Mouse (Mus musculus) midbrain, embryonic 15.5 days (tissue): Measurements from ENCODE around the gene Dars. TPM values are rescaled to one million over a fixed set of nuclear protein-coding genes. Genes with fewer than 3 reads are reported as not detected.

Source experiments
- ATAC-seq: fragments of 200-750 bp; cut with Nextera tagmentation; replicated peaks from 2 replicates; pipeline ENCODE4 v1.8.0; 2017; ENCODE audit warnings: moderate TSS enrichment
- H3K27ac ChIP-seq: fragments of 300-500 bp; sonication (generic); 2 replicates; pipeline ENCODE4 v1.5.1; 2015; ENCODE audit warnings: mild to moderate bottlenecking, inconsistent platforms
- H3K27me3 ChIP-seq: fragments of 300-500 bp; sonication (generic); replicated peaks from 2 replicates; pipeline ENCODE4 v1.6.1; 2015; ENCODE audit warnings: inconsistent platforms
- H3K36me3 ChIP-seq: fragments of 300-500 bp; sonication (generic); replicated peaks from 2 replicates; pipeline ENCODE4 v1.6.1; 2015; ENCODE audit warnings: inconsistent platforms
- H3K4me1 ChIP-seq: fragments of 300-500 bp; sonication (generic); 2 replicates; pipeline ENCODE4 v1.6.1; 2015; ENCODE audit warnings: inconsistent platforms
- H3K4me2 ChIP-seq: fragments of 300-500 bp; sonication (generic); 2 replicates; pipeline ENCODE4 v1.6.1; 2015; ENCODE audit warnings: inconsistent platforms, mild to moderate bottlenecking, moderate library complexity
- H3K4me3 ChIP-seq: fragments of 300-500 bp; sonication (generic); 2 replicates; pipeline ENCODE4 v1.5.1; 2015; ENCODE audit warnings: mild to moderate bottlenecking, inconsistent platforms
- H3K9ac ChIP-seq: fragments of 300-500 bp; sonication (generic); 2 replicates; pipeline ENCODE4 v1.6.1; 2015; ENCODE audit warnings: mild to moderate bottlenecking, inconsistent platforms
- H3K9me3 ChIP-seq: fragments of 300-500 bp; sonication (generic); 2 replicates; pipeline ENCODE4 v1.6.1; 2016; ENCODE audit warnings: inconsistent platforms
- WGBS: fragments of 180-500 bp; shearing (Covaris S2); methylation state at CpG from one replicate; pipeline ENCODE4 v1.1.7; 2015; ENCODE audit warnings: mixed read lengths; 5-methylcytosine and 5-hydroxymethylcytosine counted together
- polyA plus RNA-seq: library from polyadenylated mRNA; unstranded; fragments of >200 nt; fragmentation: Nextera tagmentation; extraction: Ambion mirVana; gene quantifications from 2 replicates; pipeline ENCODE4 v1.2.1, GENCODE M21; 2015

The Dars gene
- polyA plus RNA-seq, 1 experiment from 2014 or later = 106 TPM

DNA sequence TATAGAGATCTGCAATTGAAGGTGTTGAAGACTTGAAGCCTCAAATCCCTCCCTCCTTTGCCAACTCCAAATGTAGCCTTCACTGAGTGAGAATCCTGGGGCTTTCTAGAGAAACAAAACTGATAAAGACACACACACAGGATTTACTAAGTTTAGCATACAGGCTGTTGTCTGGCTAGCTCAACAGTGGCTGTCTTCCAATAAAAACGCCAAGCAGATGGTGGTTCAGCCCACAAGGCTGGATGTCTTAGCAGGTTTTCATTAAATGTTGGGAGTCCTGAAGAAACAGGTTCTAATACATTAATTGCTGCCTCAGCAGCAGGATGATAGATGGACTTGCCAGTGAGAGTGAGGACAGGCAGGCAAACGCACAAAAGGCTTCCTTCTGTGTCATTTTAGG, 56.6 kb downstream of the Dars start:
- no peaks in the 10 kb centered on the region for H3K27me3 ChIP-seq
- no peak for ATAC-seq
- no peak overlapping the region for H3K4me2 ChIP-seq
- H3K9me3 ChIP-seq = no peaks in the 10 kb centered on the region
- no peak overlapping the region for H3K27ac ChIP-seq
- H3K4me3 ChIP-seq = no peak overlapping the region
- H3K9ac ChIP-seq = no peak overlapping the region
- WGBS = 74% methylated on average over 2 of the region's 2 CpGs
- 0 out of 2 replicates have a peak, but pooled peaks cover 8% of the 10 kb centered on the region for H3K36me3 ChIP-seq
- H3K4me1 ChIP-seq = peaks cover 17% of the 10 kb centered on the region; the same call in 1 of the 2 replicates

- Histone ChIP-seq H3K9me3 (no peaks in the 10 kb centered on the region), H3K9ac (peak within 1 kb of the TSS; percentile 63), H3K27me3 (no peaks in the 10 kb centered on the region), H3K27ac (peak within 1 kb of the TSS; percentile 77), H3K4me1 (peaks cover 17% of the 10 kb centered on the region; the same call in 1 of the 2 replicates), H3K4me2 (peak within 1 kb of the TSS; percentile 88), H3K36me3 (0 out of 2 replicates have a peak, but pooled peaks cover 5% of the 10 kb centered on the region), H3K4me3 (peak within 1 kb of the TSS; percentile 98)
- 2% methylated on average over 38 of the region's 38 CpGs for WGBS
- peak; percentile 100 for ATAC-seq
Measured at GRCm38 (mm10) chr1:128359554-128360376, 57.4 kb downstream of the Dars start, which contains the start of gene Mcm6. Gene Mcm6, minus strand, starts transcription at chr1:128359664.

GRCm38 (mm10) chr1:128358916-128359553, 58.1 kb downstream of the Dars start:
- ATAC-seq = peak; percentile 85
- Histone ChIP-seq H3K27ac (peak overlapping the region; percentile 77), H3K9ac (peak overlapping the region; percentile 63), H3K9me3 (no peaks in the 10 kb centered on the region), H3K4me3 (peak overlapping the region; percentile 98), H3K4me1 (peaks cover 17% of the 10 kb centered on the region; the same call in 1 of the 2 replicates), H3K36me3 (0 out of 2 replicates have a peak, but pooled peaks cover 5% of the 10 kb centered on the region), H3K27me3 (no peaks in the 10 kb centered on the region), H3K4me2 (peak overlapping the region; percentile 88)
- under 1% methylated on average over 34 of the region's 35 CpGs for WGBS

GRCm38 (mm10) chr1:128358276-128358675, 58.9 kb downstream of the Dars start:
- Histone ChIP-seq H3K9me3 (no peaks in the 10 kb centered on the region), H3K4me3 (peak overlapping the region; percentile 98; the same call in 1 of the 2 replicates), H3K4me1 (peaks cover 17% of the 10 kb centered on the region; the same call in 1 of the 2 replicates), H3K36me3 (0 out of 2 replicates have a peak, but pooled peaks cover 5% of the 10 kb centered on the region), H3K9ac (no peak overlapping the region), H3K27ac (no peak overlapping the region), H3K4me2 (peak overlapping the region; percentile 88), H3K27me3 (no peaks in the 10 kb centered on the region)
- WGBS = 70% methylated on average over 6 of the region's 6 CpGs
- no peak for ATAC-seq

DNA sequence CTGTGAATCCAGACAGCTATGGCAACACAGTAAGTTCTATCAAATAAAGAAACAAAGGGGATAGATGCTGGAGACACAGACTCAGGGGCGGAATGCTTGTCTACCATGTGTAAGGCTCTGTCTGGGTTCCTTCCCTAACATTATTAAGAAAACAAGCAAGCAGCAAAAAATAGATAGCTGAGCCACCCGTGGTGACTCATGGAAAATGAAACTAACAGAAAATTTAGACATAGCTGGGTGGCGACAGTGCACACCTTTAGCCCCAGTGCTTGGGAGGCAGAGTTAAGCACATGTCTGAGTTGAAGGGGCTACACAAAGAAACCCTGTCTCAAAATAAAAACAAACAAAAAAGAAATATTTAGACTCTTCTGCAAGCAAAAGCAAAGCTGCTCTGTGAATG, 59.7 kb downstream of the Dars start:
- H3K4me1 ChIP-seq = peaks cover 17% of the 10 kb centered on the region; the same call in 1 of the 2 replicates
- no peak overlapping the region for H3K4me3 ChIP-seq
- 58% methylated on average over 3 of the region's 3 CpGs for WGBS
- H3K36me3 ChIP-seq = 0 out of 2 replicates have a peak, but pooled peaks cover 9% of the 10 kb centered on the region
- no peak for ATAC-seq
- no peak overlapping the region for H3K9ac ChIP-seq
- H3K27me3 ChIP-seq = no peaks in the 10 kb centered on the region
- H3K4me2 ChIP-seq = no peak overlapping the region
- H3K9me3 ChIP-seq = no peaks in the 10 kb centered on the region
- no peak overlapping the region for H3K27ac ChIP-seq

GRCm38 (mm10) chr1:128353092-128353491, 64.1 kb downstream of the Dars start:
- ATAC-seq = no peak
- H3K27me3 ChIP-seq = no peaks in the 10 kb centered on the region
- H3K4me3 ChIP-seq = no peak overlapping the region
- no peak overlapping the region for H3K4me2 ChIP-seq
- no peak overlapping the region for H3K9ac ChIP-seq
- no peaks in the 10 kb centered on the region for H3K9me3 ChIP-seq
- 91% methylated on average over 3 of the region's 3 CpGs for WGBS
- no peak overlapping the region for H3K27ac ChIP-seq
- 0 out of 2 replicates have a peak, but pooled peaks cover 4% of the 10 kb centered on the region for H3K4me1 ChIP-seq
- H3K36me3 ChIP-seq = peaks cover 7% of the 10 kb centered on the region; the same call in 1 of the 2 replicates

DNA sequence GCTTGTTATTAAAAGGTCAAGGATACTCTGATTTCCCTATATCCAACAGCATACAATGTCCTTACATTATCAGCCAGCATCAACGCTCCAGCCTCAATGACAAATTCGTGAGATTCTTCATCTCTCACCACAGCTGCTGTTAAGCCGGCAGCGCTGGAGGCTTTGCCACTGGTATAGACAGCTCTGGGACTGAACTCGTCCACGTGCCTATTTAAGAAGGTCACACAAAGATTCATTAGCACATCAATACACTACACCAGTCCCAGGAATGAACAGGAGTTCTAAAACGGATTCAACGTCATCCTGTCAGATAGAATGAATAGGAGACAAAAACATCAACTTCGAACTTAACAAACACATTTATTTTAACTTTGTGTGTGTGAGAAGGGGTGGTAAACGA, 72.9 kb downstream of the Dars start:
- Histone ChIP-seq H3K9ac (no peak overlapping the region), H3K4me3 (no peak overlapping the region), H3K4me2 (no peak overlapping the region), H3K36me3 (0 out of 2 replicates have a peak, but pooled peaks cover 8% of the 10 kb centered on the region), H3K9me3 (no peaks in the 10 kb centered on the region), H3K27me3 (no peaks in the 10 kb centered on the region), H3K27ac (no peak overlapping the region), H3K4me1 (no peaks in the 10 kb centered on the region)
- WGBS = 21% methylated on average over 10 of the region's 10 CpGs
- no peak for ATAC-seq

GRCm38 (mm10) chr1:128337708-128338320, 79.4 kb downstream of the Dars start:
- no peak for ATAC-seq
- no peaks in the 10 kb centered on the region for H3K4me1 ChIP-seq
- 91% methylated on average over 13 of the region's 13 CpGs for WGBS
- H3K9ac ChIP-seq = no peak overlapping the region
- H3K4me3 ChIP-seq = no peak overlapping the region
- H3K9me3 ChIP-seq = no peaks in the 10 kb centered on the region
- H3K4me2 ChIP-seq = no peak overlapping the region
- H3K36me3 ChIP-seq = 0 out of 2 replicates have a peak, but pooled peaks cover 4% of the 10 kb centered on the region
- no peaks in the 10 kb centered on the region for H3K27me3 ChIP-seq
- no peak overlapping the region for H3K27ac ChIP-seq

GRCm38 (mm10) chr1:128330313-128330712, 86.9 kb downstream of the Dars start:
- Histone ChIP-seq H3K9ac (no peak overlapping the region), H3K4me2 (no peak overlapping the region), H3K4me3 (no peak overlapping the region), H3K27ac (no peak overlapping the region), H3K4me1 (no peaks in the 10 kb centered on the region), H3K9me3 (no peaks in the 10 kb centered on the region), H3K36me3 (no peaks in the 10 kb centered on the region), H3K27me3 (no peaks in the 10 kb centered on the region)
- WGBS = 95% methylated on average over 1 of the region's 1 CpGs
- no peak for ATAC-seq

DNA sequence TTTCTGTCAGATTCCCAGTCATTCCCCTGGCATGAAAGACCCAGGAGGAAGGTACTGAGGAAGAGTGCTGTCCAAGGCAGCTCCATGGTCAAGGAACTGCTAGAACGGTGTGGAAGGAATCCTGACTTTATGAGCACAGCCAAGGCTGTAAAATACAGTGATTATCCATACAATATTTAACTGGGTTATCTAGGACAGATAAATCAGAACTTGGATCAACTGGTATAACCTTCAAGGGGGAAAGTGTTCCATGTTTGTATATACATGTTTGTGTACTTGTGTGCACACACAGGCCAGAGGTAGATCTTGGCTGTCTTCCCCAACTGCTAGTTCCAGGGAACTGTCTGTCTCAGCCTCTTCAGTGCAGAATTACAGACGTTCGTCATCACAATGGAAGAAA, 89.0 kb downstream of the Dars start, which contains the start of gene Lct:
TSS of gene Lct (minus strand) at position 101 of the 400 bp plus-strand sequence.
- Histone ChIP-seq H3K9ac (no peak within 1 kb of the TSS), H3K36me3 (no peaks in the 10 kb centered on the region), H3K4me1 (no peaks in the 10 kb centered on the region), H3K9me3 (no peaks in the 10 kb centered on the region), H3K4me2 (no peak within 1 kb of the TSS), H3K27me3 (no peaks in the 10 kb centered on the region), H3K4me3 (no peak within 1 kb of the TSS), H3K27ac (no peak within 1 kb of the TSS)
- WGBS = 72% methylated on average over 3 of the region's 3 CpGs
- ATAC-seq = no peak

- Histone ChIP-seq H3K4me1 (no peaks in the 10 kb centered on the region), H3K9ac (no peak overlapping the region), H3K9me3 (no peaks in the 10 kb centered on the region), H3K27me3 (no peaks in the 10 kb centered on the region), H3K36me3 (no peaks in the 10 kb centered on the region), H3K27ac (no peak overlapping the region), H3K4me3 (no peak overlapping the region), H3K4me2 (no peak overlapping the region)
- ATAC-seq = no peak
- 90% methylated on average over 1 of the region's 1 CpGs for WGBS
Measured at GRCm38 (mm10) chr1:128327165-128327564, 90.0 kb downstream of the Dars start.

DNA sequence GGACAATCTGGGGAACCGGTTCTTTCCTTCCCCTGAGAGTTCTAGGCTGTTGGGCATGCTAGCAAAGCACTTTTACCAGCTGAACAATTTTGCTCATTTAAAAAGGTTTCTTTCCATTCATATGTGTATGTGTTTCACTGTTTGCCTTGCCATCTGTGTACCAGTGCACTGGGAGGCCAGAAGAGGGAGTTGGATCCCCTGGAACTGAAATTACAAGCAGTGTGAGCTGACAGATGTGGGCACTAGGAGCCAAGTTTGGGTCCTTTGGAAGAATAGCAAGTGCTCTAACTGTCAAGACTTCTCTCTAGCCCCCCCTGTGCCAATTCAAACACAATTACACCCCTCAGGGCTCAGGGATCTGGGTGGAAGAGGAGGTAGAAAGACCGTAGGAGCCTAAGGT, 92.4 kb downstream of the Dars start:
- Histone ChIP-seq H3K4me2 (no peak overlapping the region), H3K27ac (no peak overlapping the region), H3K4me1 (no peaks in the 10 kb centered on the region), H3K27me3 (no peaks in the 10 kb centered on the region), H3K36me3 (no peaks in the 10 kb centered on the region), H3K4me3 (no peak overlapping the region), H3K9ac (no peak overlapping the region), H3K9me3 (no peaks in the 10 kb centered on the region)
- 89% methylated on average over 2 of the region's 2 CpGs for WGBS
- ATAC-seq = no peak
